Mouse (Mus musculus): ENCODE measurements around the gene Rin2. TPM values are rescaled to one million over a fixed set of nuclear protein-coding genes. Genes with fewer than 3 reads are reported as not detected.

Gene Rin2
- total RNA-seq (2021), result 10 to 100 TPM; 23.5 to 26.6 TPM
- long read RNA-seq, experiment 1, full-length matches to known transcripts, result 1 of 44 reads
- long read RNA-seq, experiment 1, partial matches to known transcripts, result 34 of 44 reads
- long read RNA-seq, experiment 1, other reads (novel, unspliced or antisense), result 9 of 44 reads
- long read RNA-seq, experiment 2, full-length matches to known transcripts, result 1 of 18 reads
- long read RNA-seq, experiment 2, partial matches to known transcripts, result 11 of 18 reads
- long read RNA-seq, experiment 2, other reads (novel, unspliced or antisense), result 6 of 18 reads

GRCm38 (mm10) chr2:145675142-145675755 is at the start of gene Rin2:
TSS of gene Rin2 (plus strand) at chr2:145675215.
- peak; percentile 53 for DNase-seq

DNA sequence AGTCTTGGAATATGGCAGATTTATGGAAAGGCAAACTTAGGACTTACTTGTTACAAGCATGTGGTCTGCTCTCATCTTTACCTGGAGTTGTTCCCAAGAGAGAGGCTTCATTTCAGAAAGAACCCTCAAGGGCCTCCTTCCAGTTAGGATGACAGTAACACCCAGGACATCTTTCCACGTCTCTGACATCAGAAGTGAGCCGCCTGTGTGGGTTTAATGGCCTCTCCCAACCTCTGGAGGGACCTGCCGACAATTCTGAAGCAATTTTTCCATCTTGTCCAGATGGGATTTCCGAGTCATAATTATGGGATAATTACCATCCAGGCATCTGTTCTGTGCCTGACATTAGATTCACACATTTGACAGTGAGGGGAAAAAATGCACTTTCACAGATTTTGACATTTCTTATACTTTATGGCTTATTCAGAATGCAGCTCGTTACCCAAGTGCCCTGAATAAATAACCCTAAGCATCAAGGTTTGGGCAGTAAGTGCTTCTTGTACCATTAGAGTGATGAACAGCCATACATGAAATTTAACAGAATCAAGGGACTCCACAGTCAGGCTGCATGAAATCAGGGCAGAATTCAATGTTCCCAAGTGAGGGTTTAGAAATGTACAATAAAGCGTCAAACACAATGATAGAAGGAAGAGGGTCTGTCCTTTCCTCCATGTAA is 43.8 kb upstream of the Rin2 start:
- DNase-seq, result no peak

DNA sequence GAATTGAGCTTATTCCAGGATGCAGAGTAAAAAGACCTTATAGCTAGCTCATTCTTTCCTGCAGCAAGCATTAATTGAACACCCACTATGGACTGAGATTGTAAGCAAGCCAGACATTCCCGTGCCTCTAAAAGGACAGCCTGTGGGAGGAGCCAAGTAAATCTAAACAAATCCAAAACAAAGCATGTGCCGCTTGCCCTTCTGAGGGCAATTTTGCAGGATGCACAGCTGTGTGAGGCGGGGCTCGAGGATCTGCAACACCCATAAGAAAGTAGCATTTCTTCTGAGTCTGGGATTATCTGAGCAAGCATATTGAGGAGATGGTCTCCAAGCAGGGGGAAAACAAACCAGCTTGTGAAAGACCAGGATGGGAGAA is 43.2 kb upstream of the Rin2 start:
- no peak for DNase-seq

DNA sequence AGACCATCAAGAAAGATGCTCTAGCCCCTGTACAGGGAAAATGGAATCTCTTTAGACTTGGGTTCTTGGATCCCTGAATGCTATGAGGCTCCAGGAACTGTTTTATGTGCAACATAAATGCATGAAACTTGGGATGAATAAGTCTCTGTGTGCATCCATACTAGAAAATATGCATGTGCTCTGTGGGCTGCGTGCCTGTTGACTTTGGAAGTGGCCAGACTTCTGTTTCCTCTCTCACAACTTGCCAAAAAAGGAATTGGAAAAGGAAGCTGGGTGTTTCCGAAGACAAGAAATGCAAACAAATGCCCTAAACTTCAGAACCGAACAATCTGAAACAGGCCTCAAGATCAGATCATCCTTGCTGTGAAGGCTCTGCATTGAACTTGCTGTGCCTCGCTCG is 41.2 kb upstream of the Rin2 start:
- DNase-seq, result no peak

GRCm38 (mm10) chr2:145640255-145640984 is 34.6 kb upstream of the Rin2 start:
- no peak for DNase-seq

GRCm38 (mm10) chr2:145655373-145655960 is 19.5 kb upstream of the Rin2 start:
- DNase-seq, result no peak

- DNase-seq, result no peak
Observed at GRCm38 (mm10) chr2:145656121-145656520, 18.9 kb upstream of the Rin2 start.

GRCm38 (mm10) chr2:145656716-145657115 is 18.3 kb upstream of the Rin2 start:
- no peak for DNase-seq

DNA sequence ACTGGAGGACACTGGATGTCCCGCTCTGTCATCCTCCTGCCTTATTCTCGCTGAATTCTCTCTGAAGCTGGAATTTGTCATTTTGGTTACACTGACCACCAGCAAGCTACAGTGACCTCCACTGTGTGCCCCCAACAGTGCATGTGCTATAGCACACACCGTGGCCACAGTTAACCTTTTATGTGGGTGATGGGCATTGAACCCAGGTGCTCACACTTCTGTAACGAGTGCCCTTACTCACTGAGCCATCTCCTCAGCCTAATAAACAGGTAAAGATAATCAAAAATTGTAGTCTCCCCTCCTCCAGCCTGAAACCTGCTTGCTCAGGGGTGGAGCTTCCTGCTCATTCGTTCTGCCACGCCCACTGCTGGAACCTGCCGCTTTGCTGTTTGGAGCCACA is 13.8 kb upstream of the Rin2 start:
- DNase-seq, result no peak

- DNase-seq, result no peak
Observed at GRCm38 (mm10) chr2:145663899-145664298, 11.1 kb upstream of the Rin2 start.

DNA sequence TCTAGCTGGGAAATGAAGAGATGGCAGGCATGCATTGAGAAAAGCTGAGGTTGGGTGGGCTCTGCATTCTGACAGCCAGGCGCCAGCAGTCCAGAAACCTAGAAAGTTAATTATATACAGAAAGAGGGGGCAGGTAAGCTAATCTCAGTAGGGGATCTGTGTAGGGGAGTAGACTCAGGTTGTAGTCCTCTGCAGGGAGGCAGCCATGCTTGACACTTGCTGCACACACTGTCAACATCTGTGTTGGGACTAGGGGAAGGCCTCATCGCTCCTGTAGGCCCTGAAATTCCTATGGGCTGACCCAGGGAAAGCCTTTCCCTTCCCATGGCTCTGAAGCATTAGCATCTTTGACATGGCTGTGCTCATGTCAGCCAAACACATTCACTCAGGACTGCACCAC is 10.7 kb upstream of the Rin2 start:
- no peak for DNase-seq

DNA sequence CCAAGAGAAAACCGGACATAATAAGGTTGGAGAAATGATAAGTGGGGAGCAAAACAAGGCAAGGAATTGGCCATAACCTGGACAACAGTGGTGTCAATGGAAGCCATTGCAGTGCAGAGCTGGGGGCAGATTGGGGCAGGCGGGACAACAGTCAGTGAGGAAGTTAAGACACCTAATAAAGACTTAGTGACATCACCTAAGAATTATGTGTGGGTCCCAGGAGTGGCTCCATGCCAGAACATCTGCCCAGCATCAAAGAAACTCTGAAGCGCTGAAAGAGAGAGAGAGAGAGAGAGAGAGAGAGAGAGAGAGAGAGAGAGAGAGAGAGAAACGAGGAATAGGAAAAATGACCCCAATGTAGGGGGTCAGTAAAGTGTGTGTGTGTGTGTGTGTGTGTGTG is 6.9 kb upstream of the Rin2 start:
- no peak for DNase-seq

DNA sequence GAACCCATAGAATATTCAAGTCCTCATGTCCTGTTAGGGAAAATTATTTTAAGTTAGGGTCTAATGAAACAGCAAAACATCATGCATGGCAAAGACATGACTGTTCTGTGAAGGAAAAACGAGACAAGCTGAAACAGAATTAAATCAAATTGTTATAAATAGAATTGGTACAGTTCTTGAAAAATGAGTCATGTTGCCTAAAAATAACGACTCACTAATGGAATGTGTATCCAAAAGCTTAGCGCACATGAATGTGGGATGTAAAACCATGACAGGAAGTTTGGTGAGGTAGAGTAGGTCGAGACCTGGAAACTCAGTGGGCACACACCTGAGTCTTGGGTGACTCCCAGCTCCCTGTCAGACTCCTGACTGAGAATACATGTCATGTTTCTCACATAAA is 4.9 kb upstream of the Rin2 start:
- DNase-seq, result no peak

DNA sequence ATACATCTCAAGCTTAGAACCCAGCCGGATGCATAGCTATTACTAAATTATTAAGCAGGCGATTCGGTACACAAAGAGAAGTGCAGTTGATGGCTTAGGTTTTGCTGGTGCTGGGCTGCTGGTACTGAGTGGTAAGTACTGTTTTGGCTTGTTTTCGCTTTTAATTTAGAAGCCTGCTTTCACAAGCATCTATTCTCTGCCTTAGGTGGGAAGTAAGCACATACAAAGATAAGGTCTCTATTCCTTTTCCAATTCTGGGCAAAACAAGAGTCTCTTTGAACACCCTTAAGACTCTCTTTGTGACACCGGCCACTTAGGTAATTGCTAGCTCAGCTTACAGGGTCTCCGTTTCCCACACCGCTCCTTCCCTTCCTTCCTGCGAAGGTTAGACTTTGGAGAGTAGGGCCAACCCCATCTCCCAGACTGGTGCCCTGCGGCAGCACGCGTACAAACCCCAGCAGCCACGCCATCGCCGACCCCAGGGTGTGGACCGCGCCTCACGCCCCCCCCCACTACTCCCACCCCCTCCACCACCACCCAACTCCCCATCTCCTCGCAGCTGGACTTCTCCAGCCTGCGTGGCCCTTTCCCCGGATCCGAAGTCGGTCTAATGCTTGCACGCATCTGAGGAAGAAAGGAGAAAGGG is 396 bp upstream of the Rin2 start:
- DNase-seq, result no peak

GRCm38 (mm10) chr2:145675756-145676543 is 935 bp downstream of the Rin2 start:
- peak; percentile 30 for DNase-seq

DNA sequence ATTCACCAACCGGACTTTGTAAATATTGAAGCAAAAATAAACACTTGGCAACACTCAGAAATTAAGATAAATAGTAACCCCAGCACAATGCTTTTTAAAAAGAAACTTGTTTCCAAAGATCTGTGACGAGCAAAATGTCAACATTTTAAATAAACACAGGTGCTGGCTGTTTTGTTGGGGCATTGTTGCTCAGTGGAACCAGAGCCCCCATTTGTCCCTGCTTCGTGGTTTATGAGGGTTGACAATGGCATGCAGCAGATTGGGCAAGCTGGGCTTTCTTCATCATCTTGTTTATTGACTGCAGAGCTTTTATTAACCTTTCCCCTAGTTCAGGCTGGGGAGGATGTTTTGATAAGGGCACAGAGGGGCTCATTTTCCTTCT is 1.5 kb downstream of the Rin2 start:
- no peak for DNase-seq

DNA sequence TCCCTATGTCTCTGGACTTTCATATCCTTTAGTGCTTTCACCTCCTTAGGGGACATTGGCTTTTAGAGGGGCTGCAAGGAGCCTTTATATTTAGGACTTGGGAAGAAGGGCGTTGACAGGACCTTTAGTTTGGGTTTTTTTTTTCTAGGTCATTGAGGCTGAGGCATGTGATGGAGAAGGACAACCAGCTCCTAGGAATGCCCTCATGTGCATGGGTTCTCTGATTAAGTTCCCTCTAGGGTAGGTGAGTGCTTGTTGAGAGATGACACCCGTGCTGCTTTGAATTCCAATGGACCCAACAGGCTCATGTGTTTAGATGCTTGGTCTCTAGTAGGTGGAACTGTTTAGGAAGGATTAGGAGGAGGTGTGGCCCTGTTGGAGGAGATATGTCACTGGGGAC is 1.9 kb downstream of the Rin2 start:
- DNase-seq, result no peak

DNA sequence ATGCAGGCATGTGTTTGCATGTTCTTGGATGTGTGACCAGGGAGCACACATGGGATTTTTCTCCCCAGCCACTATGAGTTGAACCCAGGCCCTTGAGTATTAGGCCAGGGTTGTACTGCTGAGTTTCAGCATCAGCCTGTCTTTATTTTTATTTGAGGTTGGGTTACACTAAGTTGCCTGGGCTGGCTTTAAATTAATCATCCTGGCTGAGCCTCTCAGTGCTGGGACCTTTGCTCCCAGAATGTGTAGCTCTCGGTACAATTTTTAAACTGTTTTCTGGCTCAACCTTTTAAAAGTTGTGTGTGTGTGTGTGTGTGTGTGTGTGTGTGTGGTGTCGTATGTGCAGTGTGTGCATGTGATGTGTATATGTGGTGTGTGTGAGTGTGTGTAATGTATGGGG is 5.1 kb downstream of the Rin2 start:
- DNase-seq, result no peak

GRCm38 (mm10) chr2:145680762-145681161 is 5.7 kb downstream of the Rin2 start:
- DNase-seq, result no peak

GRCm38 (mm10) chr2:145681626-145682025 is 6.6 kb downstream of the Rin2 start:
- DNase-seq, result no peak

- DNase-seq, result no peak
Observed at GRCm38 (mm10) chr2:145682924-145683323, 7.9 kb downstream of the Rin2 start.
